28 mouse cellular contexts compared by ENCODE assay signal in the genomic region with DNA sequence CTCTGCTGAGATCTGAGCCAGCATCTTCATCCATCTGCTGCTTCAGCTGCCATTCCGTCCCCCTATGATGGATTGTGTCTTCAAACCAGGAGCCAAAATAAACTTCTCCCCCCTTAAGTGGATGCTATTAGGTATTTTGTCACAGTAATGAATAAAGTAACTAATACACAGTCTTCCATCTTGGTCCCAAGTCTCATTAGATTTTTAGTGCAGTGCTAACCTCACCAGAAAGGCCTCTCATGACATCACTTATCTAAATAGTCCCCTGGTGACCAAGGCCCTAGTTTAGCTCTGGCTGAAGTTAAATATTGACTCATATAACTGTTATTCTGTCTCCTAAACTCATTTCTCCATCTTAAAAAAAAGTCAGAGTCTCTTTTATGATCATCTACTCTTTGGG.
A peak's percentile ranks its signal among the peaks of the same experiment; 100 is the strongest.
DNase-seq lines count a peak whose midpoint lies in the region; ATAC-seq and TF ChIP-seq lines count a peak whose summit lies in the region.
"Had no signal": no experiment of that assay in that cellular context is flagged by ENCODE, and none has a peak within 500 bp of the region (broad histone marks: within the 10 kb centered on the region; RNA-seq: fewer than 3 reads in every experiment).

No protein-coding gene starts in this region.

- POLR2A ChIA-PET in Patski (lab: Charles Lee): no interaction called here

- WGBS in heart, embryonic 11.5 days (ENCODE audit: insufficient replicate concordance): 65% methylated on average over 1 of the region's 1 CpGs

- no peaks in the 10 kb centered on the region for H3K27me3 ChIP-seq in heart, embryonic 11.5 days (ENCODE audit: control insufficient read depth, insufficient read depth, low read length)
- no peaks in the 10 kb centered on the region for H3K27me3 ChIP-seq in Patski
- H3K27me3 ChIP-seq: CH12.LX; embryonic facial prominence, embryonic 13.5 days; embryonic facial prominence, embryonic 15.5 days; forebrain, embryonic 12.5 days had no signal

- CTCF ChIA-PET in Patski (lab: Charles Lee): no interaction called here

- DNase-seq in gastrocnemius, adult 18-20 months (ENCODE audit: low spot score): peak; percentile 8
- no peak for DNase-seq in gastrocnemius, postnatal 14 days
- peak; percentile 79 for DNase-seq in heart, adult 11 months
- DNase-seq in heart, adult 9 months (ENCODE audit: low spot score in 2 of 2): peak; percentile 4 to 21
- DNase-seq in heart, postnatal 4 days: no peak
- DNase-seq in Patski (ENCODE audit: low read depth, low spot score): peak; percentile 37
- DNase-seq in left cerebral cortex, adult 9 months (ENCODE audit: low spot score in 2 of 2): no peak
- DNase-seq: adrenal gland, adult 2 months; adrenal gland, postnatal 10 days; adrenal gland, postnatal 25 days; B cell, adult 2 months; cerebellum, adult 11 months; cerebellum, adult 18-20 months; cerebellum, adult 8-10 months; cerebellum, adult 9-11 months; cerebellum, postnatal 14 days; cerebellum, postnatal 36 days; embryo, embryonic 11 days had no signal

- no peak for TF ChIP-seq CTCF in Patski (IDR thresholded peaks at IDR 0.05)

- in situ Hi-C loops in Patski (cut with MboI; ENCODE audit: low pct_unique_long_range_greater_than_20kb): no loop called here

- H3K36me3 ChIP-seq in heart, embryonic 11.5 days (ENCODE audit: control insufficient read depth, insufficient read depth, low read length): no peaks in the 10 kb centered on the region
- H3K36me3 ChIP-seq: embryonic facial prominence, embryonic 13.5 days; embryonic facial prominence, embryonic 15.5 days; forebrain, embryonic 10.5 days; forebrain, embryonic 12.5 days; G1E had no signal

- H3K4me2 ChIP-seq in heart, embryonic 11.5 days: no peak overlapping the region
- H3K4me2 ChIP-seq: embryonic facial prominence, embryonic 13.5 days; embryonic facial prominence, embryonic 15.5 days; forebrain, embryonic 12.5 days had no signal

- intact Hi-C loops in gastrocnemius, postnatal 14 days (cut with DNase I; ENCODE audit: low total_unique reads): no loop called here

- no peaks in the 10 kb centered on the region for H3K9me3 ChIP-seq in heart, embryonic 11.5 days (replicated peaks; ENCODE audit: control insufficient read depth, low read length)
- H3K9me3 ChIP-seq: embryonic facial prominence, embryonic 13.5 days; embryonic facial prominence, embryonic 15.5 days; forebrain, embryonic 10.5 days; forebrain, embryonic 12.5 days had no signal

- ATAC-seq in heart, embryonic 11.5 days (replicated peaks; ENCODE audit: insufficient number of reproducible peaks, low FRiP score, low TSS enrichment): no peak
- ATAC-seq in Patski: peak; percentile 91
- ATAC-seq: CD4-positive, CD25-positive, alpha-beta regulatory T cell, adult 4 months; forebrain, embryonic 14.5 days had no signal

- H3K9ac ChIP-seq in heart, embryonic 11.5 days (ENCODE audit: low read depth, low read length): no peak overlapping the region
- H3K9ac ChIP-seq: embryonic facial prominence, embryonic 13.5 days; embryonic facial prominence, embryonic 15.5 days; forebrain, embryonic 12.5 days had no signal

- H3K4me3 ChIP-seq in heart, embryonic 11.5 days (ENCODE audit: low read depth, low read length): no peak overlapping the region
- H3K4me3 ChIP-seq: embryonic facial prominence, embryonic 13.5 days; embryonic facial prominence, embryonic 15.5 days; erythroblast, embryonic 14.5 days; forebrain, embryonic 10.5 days; forebrain, embryonic 12.5 days had no signal

- H3K4me1 ChIP-seq in heart, embryonic 11.5 days (ENCODE audit: control insufficient read depth, insufficient read depth, low read length): no peaks in the 10 kb centered on the region
- H3K4me1 ChIP-seq: embryonic facial prominence, embryonic 13.5 days; embryonic facial prominence, embryonic 15.5 days; forebrain, embryonic 10.5 days; forebrain, embryonic 12.5 days had no signal

- no peak overlapping the region for H3K27ac ChIP-seq in heart, embryonic 11.5 days (ENCODE audit: low read depth, low read length)
- H3K27ac ChIP-seq: embryonic facial prominence, embryonic 13.5 days; embryonic facial prominence, embryonic 15.5 days; forebrain, embryonic 10.5 days; forebrain, embryonic 12.5 days had no signal

Comparison
In these comparisons a context has a peak if more than half of its experiments do, and no peak if none do; other contexts are left out.
1. DNase-seq: peak in gastrocnemius, adult 18-20 months (single experiment), heart, adult 11 months (single experiment), heart, adult 9 months (2 of 2) and Patski (single experiment); none in gastrocnemius, postnatal 14 days (single experiment), heart, postnatal 4 days (single experiment) and left cerebral cortex, adult 9 months (0 of 2).